Mouse (Mus musculus): ENCODE data around the gene Gm42417.

The Gm42417 gene

GRCm38 (mm10) chr1:36564101-36564500 lies 24.9 kb upstream of the Gm42417 start:
- no peak for DNase-seq (ENCODE audit: low spot score in 2 of 2)

- DNase-seq (ENCODE audit: low spot score in 2 of 2): no peak
Measured at GRCm38 (mm10) chr1:36563632-36564031, 24.4 kb upstream of the Gm42417 start.

GRCm38 (mm10) chr1:36563197-36563596 lies 24.0 kb upstream of the Gm42417 start:
- DNase-seq (ENCODE audit: low spot score in 2 of 2): no peak

- no peak for DNase-seq (ENCODE audit: low spot score in 2 of 2)
Measured at GRCm38 (mm10) chr1:36562388-36562787, 23.2 kb upstream of the Gm42417 start.

- no peak for DNase-seq (ENCODE audit: low spot score in 2 of 2)
Measured at GRCm38 (mm10) chr1:36560903-36561302, 21.7 kb upstream of the Gm42417 start.

GRCm38 (mm10) chr1:36559888-36560287 lies 20.7 kb upstream of the Gm42417 start:
- no peak for DNase-seq (ENCODE audit: low spot score in 2 of 2)

- DNase-seq (ENCODE audit: low spot score in 2 of 2): no peak
Measured at GRCm38 (mm10) chr1:36559256-36559655, 20.0 kb upstream of the Gm42417 start.

- DNase-seq (ENCODE audit: low spot score in 2 of 2): peak; percentile 38 to 61
Measured at GRCm38 (mm10) chr1:36558031-36558993, 19.1 kb upstream of the Gm42417 start, which contains the start of gene Sema4c. Sema4c (minus strand) TSS chr1:36558349.

GRCm38 (mm10) chr1:36557457-36558011 lies 18.3 kb upstream of the Gm42417 start:
- DNase-seq (ENCODE audit: low spot score in 2 of 2): peak in 1 of 2 experiments; percentile 31

- peak; percentile 84 to 94 for DNase-seq (ENCODE audit: low spot score in 2 of 2)
Measured at GRCm38 (mm10) chr1:36556553-36557456, 17.6 kb upstream of the Gm42417 start.

GRCm38 (mm10) chr1:36555798-36556395 lies 16.7 kb upstream of the Gm42417 start:
- no peak for DNase-seq (ENCODE audit: low spot score in 2 of 2)

GRCm38 (mm10) chr1:36554633-36555399 lies 15.6 kb upstream of the Gm42417 start:
- DNase-seq (ENCODE audit: low spot score in 2 of 2): no peak

GRCm38 (mm10) chr1:36552506-36552905 lies 13.3 kb upstream of the Gm42417 start:
- no peak for DNase-seq (ENCODE audit: low spot score in 2 of 2)

GRCm38 (mm10) chr1:36551904-36552303 lies 12.7 kb upstream of the Gm42417 start:
- no peak for DNase-seq (ENCODE audit: low spot score in 2 of 2)

GRCm38 (mm10) chr1:36550075-36550863 lies 11.0 kb upstream of the Gm42417 start:
- DNase-seq (ENCODE audit: low spot score in 2 of 2): no peak

GRCm38 (mm10) chr1:36549491-36549890 lies 10.3 kb upstream of the Gm42417 start:
- DNase-seq (ENCODE audit: low spot score in 2 of 2): no peak

GRCm38 (mm10) chr1:36548771-36549170 lies 9.5 kb upstream of the Gm42417 start:
- no peak for DNase-seq (ENCODE audit: low spot score in 2 of 2)

GRCm38 (mm10) chr1:36547981-36548598 lies 8.9 kb upstream of the Gm42417 start:
- DNase-seq (ENCODE audit: low spot score in 2 of 2): no peak

- DNase-seq (ENCODE audit: low spot score in 2 of 2): peak; percentile 96
Measured at GRCm38 (mm10) chr1:36546888-36547471, 7.8 kb upstream of the Gm42417 start, which contains the start of gene Ankrd39. Ankrd39 (minus strand) TSS chr1:36547445.

Measured in thymus, postnatal 10 days (tissue).